Mouse (Mus musculus) right cerebral cortex, adult 2 months (tissue): Measurements from ENCODE around the gene Tead2.

Experiments
- DNase-seq, 2 experiments: peaks; one replicate each; pipeline ENCODE4 v3.0.0; 2021 to 2022; ENCODE audit warnings: low spot score in 2 of 2

Tead2 gene

DNA sequence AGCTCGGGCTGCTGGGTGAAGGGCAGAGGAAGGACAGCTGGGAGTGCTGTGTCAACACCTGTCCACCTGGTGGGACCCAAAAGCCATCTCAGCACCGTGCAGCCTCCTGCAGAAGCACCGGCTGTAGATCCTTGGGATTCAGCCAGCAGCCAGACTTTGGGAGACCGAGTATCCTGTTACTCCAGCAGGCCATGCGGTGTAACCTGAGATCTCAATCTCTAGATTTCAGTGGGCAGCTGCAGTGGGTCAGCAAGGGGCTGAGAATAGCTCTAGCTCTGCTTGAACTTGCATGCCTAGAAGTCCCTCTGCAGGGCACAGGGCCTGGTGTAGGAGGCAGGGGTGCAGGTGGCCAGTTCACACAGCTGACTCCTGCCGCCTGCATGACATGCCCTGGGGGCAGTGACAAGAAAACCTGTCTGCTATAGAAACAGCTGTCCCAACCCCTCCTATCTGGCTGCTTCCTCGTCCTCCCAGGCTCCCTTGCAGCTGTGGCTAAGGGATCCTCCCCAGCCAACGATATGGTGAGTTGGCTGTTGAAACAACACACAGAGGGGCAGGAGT is 23.7 kb upstream of the Tead2 start:
- no peak for DNase-seq

DNA sequence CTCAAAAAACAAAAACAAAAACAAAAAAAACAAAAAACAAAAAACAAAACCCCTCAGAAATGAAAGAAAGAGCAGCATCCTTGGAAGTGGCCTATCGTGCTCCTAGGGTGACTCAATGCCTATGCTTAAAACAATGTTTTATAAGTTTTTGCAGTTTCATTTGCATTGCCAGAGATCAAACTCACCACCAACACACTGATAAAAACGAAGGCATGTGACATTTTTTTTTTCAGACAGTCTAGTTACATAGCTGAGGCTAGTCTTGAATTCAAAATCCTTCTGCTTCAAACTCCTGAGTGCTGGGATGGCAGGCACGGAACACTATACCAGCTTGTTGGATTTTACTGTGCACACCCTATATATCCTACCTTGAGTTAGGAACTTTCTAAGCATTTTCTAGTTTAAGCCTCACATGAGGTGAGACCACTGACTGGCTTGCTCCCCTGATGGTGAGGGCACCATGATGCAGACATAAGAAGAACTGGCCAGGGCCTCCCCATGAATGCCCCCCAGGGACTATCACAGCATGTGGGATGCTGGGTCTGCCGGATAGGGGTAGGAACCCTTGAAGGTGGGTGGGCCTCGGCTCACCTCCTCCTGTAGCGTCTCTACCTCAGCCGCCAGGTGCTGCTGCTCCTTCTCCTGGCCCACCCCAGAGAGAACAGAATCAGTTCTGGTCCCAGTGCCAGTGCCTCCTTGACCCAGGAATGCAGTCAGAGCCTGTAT is 22.8 kb upstream of the Tead2 start:
- DNase-seq, result no peak

DNA sequence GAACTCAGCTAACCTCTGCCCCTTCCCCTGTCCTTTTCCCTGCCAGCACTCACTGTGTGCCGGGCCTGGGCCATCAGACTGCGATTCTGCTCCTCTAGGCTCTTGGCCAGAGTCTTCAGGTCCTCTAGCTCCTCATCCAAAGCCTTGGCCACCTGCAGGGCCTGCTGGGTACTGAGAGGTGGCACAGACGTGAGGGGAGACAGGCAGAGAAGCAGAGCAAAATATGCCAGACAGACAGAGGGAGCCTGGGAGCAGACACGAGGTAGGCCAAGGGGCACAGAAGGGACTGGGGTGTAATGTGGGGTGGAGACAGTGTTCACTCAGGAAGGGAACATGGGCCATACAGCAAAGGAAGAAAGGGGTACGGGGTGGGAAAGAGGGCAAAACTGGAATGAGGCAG is 22.1 kb upstream of the Tead2 start:
- no peak for DNase-seq

DNA sequence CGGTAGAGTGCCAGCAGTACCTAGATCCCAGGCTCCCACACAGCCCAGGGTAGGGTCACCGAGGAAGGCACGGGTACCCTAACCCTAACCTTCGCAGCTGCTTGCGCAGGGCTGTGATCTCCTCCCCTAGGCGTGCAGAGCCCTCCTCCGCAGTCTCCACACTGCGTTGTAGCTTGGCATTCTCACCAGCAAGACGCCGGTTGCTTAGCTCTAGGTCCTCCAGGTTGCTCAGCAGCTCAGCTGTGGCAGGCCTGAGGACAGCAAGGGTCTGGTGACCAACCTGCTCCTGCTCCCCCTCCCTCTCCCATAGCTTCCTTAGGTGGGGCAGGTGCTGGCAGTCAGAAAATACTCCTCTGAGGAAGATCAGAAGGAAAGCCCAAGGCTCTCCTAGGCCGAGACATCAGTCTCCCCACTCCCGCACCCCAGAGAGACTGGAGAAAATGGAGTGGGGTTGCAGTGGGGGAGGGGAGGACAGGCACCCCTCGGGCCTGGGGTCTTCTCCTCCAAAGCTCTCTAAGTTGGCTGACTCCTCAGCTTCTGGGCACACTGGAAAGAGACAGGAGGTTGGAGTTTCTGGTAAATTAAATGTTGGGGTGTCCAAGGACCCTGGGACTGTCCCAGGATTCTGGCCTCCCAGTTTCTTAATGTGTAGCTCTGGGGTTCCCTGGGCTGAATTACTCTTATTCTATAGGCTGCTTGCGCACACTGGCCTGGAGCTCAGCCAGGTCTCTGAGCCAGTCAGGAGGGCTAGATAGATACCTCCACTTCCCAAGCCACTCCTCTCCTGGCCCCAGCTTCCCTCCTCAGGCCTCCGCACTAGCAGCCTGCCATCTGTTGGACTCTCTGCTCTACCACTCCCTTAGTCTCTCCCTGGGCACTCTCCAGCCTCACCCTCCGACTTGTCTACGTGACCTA is 21.4 kb upstream of the Tead2 start:
- DNase-seq, result no peak

DNA sequence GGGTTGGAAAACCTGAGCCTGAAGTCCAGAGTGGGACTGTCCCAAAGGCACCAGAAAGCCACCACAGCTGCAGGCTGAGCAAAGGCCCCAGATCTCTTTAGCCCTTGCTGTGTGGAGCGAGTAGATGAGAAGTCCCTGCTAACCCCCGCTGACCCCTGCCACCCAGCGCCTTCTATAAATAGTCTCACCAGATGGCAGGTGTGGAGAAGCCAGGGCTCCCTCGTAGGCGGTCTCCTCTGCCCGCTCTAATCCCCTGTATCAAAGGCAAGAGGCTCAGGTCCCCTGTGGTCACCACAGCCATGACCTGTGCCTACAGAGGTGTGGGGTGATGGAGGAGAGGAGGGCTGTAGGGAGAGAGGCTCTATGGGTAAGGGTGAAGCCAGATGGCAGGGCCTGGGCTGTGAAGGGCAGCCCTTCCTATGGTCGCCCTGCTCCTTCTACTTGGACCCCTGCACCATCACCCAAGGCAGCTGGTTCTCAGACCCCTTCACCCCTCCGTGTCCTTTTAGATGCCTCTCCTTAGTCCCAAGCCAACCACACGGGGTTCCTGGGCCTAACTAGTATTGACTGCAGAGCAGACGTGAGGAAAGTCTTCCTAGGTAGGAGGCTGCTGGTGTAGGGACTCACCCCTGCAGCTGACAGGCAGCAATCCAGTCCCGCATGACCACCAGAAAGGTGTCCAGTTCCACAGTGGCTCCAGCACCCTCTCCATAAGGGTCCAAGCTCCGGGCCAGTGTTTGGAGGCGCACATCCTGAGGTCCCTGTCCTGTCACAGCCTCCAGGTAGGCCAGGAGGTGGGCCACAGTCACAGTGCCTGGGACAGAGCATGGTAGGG is 20.0 kb upstream of the Tead2 start:
- DNase-seq, result no peak

DNA sequence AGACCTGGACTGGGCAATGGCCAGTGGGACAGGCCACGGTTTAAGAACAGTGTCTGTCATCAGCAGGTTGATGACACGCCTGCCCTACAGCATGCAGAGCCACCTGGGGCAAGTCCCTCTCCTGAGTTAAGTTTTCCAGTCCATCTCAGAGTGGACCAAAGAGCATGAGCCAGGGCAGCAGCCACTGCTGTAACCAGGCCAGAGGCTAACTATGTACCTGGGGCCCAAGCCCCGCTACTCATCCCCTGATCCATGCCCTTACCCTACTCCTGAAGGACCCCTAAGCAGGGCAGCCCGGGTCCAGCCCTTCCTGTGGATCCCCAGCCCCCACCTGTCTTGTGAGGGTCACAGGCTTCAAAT is 19.4 kb upstream of the Tead2 start:
- no peak for DNase-seq

DNA sequence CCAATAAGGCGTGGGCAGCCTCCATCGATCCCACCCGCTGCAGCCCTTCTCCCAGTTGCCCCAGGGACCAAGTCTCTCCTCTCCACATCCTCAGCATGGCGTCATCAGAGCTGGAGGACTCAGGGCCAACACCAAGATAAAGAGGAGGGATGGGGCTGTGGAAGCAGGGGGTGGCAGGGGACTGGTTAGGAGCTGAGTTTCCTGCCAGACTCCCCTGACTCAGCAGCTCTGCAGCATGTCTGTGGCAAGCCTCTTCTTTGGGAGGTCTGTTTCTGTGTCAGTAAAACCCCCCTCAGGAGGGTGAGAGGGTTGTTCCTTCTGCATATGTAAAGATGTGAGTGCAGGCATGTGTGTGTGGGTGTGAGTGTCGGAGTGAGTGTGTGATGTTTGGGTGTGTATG is 18.6 kb upstream of the Tead2 start:
- no peak for DNase-seq

DNA sequence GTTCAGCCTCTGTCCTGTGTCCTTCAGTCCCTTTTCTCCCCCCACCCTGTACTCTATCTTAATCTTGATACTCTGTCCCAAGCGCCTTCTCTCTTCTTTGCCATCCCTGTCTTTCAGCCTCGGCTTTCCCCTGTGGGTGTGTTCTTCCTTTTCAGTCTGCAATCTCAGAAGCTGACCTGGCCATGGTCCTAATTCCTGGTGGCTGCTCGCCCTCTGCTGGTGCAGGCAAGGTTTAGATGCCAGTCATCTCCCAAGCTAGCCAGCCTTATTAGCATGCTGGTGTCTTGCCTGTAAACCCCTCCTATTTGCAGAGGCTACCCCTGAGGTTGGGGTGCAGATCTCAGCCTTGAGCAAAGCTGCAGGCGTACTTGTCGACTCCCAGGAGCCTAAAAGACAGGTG is 17.1 kb upstream of the Tead2 start:
- peak; percentile 75 to 83 for DNase-seq

DNA sequence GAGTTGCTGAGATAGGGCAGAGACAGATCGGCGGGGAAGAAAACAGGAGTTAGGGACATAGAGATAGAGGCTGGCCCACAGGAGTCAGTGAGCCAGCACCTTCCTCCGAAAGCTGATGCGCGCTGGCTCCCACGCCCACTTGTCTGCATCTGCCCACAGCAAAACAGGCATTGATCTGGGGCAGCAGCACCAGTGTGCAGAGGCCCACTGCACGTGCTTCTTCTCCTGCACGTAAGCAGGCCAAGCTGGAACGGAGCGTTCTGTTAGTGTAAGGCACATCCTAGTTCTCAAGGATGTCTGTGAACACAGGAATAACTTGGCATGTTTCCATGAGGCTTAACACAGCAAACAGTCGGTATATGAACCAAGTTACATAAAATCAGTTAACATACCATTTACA is 16.6 kb upstream of the Tead2 start:
- peak; percentile 46 to 67 for DNase-seq

DNA sequence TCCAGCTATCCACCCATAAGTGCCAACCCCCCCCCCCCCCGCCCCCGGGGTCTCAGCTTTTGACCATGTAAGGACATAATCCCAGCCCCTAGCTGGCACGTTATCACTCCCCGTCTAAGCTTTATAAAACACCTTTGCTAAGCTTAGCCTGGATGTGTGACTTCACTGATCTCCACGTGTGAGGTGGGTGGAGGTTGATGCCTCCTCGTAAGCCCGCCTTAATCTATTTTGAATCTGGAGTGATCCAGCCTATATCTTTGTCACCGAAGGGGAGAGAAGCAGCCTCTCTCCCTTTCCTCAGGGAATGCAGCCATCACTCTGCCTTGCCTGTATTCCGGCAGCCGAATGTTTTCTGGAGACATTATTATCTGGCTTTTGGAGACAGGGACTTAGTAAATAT is 12.9 kb upstream of the Tead2 start:
- DNase-seq, result no peak

DNA sequence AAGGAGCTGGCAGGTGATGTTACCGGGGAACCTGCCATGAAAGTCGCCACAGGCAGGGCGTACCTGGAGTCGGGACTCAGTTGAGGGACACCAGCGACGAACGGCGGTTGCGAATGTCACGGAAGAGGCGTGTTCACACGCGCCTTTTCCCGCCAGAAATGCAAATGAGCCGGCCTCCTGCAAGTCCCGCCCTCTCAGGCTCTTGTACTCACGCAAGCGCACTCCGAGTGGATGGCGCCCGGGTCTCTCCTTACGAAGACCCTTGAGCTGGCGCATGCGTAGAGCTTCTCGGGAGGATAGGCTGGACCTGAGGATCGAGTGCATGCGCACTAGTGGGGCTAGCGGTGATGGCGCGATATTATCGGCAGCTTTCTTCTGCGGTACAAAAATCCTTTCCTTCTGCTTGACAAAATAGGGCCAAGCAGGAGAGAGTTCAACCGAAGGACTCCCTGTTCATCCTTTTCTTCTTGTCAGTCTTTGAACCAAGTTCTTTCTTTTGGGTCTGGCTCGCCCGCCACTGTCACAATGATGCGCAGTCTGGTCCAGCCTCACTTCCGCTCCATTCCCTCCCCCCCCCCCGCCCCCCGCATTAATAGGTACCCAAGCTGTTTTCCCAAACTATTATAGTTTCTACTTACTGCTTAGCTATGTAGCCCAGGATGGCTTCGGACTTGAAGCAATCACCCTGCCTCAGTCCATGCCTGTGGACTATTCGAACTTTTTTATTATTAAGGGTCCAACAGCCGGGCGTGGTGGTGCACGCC is 11.0 kb upstream of the Tead2 start, which contains the start of gene Ccdc155:
Ccdc155 (minus strand) TSS at position 513 of the 764 bp plus-strand sequence.
- DNase-seq, result peak; percentile 91 to 93

DNA sequence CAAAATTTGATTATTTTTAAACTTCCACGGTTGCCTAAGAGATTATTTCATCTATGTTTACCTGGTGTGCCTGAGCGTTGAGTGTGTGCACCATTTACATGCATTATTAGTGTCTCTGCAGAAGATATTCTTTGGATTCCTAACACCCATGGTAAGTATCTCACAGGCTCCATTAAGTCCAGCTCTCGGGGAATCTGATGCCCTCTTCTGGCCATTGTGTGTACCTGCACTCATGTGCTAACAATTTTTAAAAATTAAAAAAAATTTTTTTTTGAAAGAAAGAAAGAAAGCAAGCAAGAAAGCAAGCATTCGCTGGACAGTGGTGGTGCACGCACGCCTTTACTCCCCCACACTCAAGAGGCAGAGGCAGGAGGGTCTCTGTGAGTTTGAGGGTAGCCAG is 7.3 kb upstream of the Tead2 start:
- DNase-seq, result no peak

DNA sequence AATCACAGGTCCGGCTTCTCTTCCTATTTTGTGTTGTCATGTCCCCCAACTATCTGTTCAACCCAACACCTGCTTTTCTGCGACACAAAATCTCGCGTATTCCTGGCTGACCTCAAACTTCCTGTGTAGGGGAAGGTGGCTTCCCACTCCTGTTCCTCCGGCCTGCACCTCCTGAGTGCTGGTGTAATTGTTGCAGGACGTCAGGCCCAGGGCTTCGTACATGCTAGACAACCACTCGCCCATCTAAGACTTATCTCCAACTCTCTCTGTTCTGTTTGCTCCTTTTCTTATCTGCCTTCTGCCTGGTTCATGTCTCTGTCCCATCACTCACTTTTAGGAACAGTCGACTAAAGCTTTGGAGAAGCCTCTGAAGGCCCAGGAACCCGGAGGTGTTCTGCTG is 4.5 kb upstream of the Tead2 start:
- no peak for DNase-seq

DNA sequence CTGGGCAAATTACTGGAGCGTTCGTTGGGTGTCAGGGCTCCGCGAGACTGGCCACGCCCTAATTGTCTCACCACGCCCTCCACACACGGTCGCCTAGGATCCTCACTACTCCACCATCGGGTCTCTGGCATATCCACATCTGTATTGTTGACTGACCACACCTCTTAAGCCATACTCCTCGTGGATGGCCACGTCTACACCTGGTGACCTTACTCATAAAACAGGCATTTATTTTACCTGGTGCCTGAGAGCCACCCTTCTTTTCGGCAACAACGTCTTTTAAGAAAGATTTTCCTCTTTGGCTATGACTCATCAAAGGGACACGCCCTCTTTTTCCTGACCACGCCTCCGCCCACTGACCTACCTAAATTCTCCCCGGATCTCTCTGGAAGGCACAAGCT is 3.7 kb upstream of the Tead2 start, which contains the start of gene Dkkl1:
Dkkl1 (minus strand) TSS at position 297 of the 401 bp plus-strand sequence.
- DNase-seq, result no peak

DNA sequence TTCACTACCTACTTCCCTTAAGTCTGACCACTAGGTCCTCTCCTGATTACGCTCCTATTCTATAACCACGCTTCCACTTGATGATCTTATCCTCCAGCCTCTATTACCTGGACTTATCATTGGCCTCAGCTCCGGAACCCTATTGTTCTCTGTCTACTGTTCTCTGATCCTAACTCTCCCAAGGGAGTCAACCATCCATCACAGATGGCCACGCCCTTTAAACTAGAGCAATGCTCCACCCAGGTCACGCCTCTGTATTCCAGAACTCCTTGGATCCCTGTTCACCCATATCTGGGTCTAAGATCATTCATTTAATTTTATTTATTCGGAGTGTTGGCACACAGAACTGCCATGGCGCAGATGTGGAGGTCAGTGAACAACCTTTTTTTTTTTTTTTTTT is 3.2 kb upstream of the Tead2 start:
- no peak for DNase-seq

DNA sequence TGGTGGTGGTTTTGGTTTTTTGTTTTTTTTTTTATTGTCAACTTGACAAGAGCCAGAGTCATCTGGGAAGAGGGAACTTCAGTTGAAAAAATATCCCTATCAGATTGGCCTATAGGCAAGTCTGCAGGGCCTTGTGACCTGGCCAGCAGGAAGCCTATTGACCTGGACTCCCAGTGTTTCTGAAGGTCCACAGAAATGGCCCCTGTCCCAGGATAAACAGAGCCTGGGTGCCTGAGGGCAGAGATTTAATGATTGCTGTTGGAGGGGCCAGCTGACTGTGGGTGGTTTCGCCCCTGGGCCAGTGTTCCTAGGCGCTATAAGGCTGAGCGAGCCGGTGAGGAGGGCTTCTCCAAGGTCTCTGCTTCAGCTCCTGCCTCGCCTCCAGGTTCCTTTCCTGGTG is 1.8 kb upstream of the Tead2 start:
- no peak for DNase-seq

DNA sequence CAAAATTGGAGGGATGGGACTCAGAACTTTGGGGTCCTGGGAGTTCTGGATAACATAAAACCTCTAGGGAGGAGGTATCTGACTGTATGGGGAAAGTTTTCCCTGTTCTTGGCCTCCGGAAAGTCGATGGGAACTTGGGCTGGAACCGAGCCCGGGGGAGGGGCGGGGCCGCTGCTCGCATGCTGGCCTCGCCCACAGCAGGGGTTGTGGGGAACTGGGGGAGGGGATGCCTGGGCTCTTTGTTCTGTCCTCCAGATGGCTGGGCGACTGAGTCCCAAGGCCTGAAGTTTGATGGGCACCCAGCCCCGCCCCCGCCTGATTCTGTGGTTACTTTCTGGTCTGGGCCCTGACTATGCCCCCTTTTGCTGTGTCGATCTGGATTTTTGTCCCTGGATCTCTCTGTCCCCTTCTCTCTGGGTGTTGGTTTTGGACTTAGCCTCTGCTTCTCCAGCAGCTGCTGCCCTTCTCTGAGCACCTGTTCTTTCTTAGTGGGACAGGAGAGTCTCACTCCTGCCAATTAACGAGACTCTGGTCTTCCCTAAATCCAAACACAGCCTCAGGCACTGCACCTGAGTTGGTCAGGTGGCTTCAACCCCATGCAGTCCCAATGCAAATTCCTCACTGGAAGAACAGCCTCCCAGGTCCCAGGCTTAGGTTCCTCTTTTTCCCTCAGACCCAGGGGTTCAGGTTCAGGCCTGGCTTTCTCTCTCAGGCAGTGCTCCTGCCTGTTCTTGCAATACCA is 1.1 kb downstream of the Tead2 start:
- no peak for DNase-seq

DNA sequence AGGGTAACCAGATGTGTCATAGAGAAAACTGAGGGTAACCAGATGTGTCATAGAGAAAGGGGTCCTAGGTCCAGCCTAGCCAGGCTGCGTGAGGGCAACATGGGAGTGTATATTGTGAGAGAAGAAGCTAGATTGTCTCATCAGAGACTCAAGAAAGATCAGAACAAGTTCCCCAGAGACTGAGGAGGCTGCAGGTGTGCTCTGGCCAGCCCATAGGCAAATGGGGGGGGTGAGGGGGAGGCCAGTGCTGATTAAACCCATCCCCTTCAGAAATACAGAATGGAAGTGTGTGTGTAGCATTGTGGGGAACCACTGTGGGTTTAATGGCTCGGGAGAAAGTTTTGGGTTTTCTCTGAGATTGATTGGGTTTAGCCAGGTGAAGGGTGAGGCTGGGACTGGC is 6.1 kb downstream of the Tead2 start:
- no peak for DNase-seq

DNA sequence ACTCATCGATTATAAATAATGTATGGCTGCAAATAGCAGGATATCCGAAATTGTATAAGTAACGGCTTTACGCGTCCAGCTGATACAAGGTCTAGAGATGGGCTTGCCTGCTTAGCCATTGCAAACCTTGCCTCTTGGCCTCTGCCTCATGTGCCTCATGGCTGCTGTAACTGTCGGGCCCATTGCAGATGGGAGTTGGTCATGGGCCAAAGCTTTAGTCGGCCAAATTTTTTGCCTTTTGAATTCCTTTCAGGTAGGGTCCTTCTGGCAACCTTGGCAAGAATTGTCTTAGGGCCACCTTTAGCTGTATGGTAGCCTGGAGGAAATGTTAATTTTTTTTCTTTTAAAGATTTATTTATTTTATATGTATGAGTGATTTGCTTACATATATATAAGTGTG is 9.3 kb downstream of the Tead2 start:
- DNase-seq, result no peak

DNA sequence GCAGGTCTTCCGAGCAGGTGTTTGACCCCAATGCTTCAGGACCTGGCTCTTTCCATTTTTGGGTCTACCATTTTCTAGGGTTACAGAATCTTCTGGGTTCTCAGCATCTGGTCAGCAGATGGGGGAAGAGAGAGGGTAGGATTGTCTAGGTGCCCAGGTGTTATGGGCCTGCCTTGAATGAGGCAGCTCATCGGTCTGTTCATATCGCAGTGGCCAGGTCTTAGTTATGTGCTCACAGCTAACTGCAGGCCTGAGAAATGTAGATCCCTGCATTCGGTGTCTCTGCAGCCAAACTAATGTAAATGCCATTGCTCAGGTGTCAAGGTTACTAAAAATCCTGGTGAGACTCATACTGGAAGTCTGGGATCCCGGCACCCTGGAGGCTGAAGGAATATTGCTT is 10.9 kb downstream of the Tead2 start:
- DNase-seq, result no peak
